Mouse (Mus musculus): Measurements from ENCODE around the gene Il21. TPM values are rescaled to one million over a fixed set of nuclear protein-coding genes. Genes with fewer than 3 reads are reported as not detected.

Gene Il21
- not detected in 2 replicates for total RNA-seq (2012; rRNA removed)
- not detected in 2 replicates for total RNA-seq (2014; rRNA removed)
- not detected in 2 replicates for polyA plus RNA-seq (2012; ENCODE audit: insufficient read length, low read depth)

DNA sequence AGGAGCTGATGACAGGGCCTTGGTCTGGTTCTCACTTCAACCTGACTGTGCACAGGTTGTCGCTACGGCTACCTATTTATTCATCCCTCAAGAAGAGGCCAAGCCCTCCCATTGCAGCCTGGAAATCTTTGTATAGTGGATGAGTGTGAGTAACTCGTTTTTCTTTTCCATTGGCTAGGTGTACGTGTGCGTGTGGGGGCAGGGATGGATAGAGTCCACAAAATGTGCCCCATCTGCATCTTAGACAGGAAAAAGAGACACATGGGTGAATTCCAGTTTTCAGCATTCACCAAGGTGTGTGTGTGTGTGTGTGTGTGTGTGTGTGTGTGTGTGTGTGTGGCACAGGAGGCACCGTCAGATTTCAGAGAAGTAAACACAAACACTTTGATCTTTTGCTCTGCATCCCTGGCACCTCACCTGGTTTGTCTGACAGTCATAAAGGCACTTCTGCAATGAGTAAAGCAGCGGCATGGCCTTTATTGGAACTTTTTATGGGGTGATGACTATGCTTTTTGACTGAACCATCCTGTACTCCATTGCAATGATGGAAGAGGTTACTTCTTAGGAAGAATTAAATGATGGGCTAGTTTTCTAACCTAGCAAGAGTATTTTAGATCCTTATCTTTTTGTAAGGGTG, at the start of gene Il21:
Gene Il21, minus strand, starts transcription at position 51 of the 637 bp plus-strand sequence.
- dilution Hi-C loops (cut with MboI; ENCODE audit: extremely low pct_ligation_motif_present, extremely low pct_unique_long_range_greater_than_20kb, low sequenced_read_pairs) (no loop called here), in situ Hi-C loops (cut with MboI; ENCODE audit: low pct_ligation_motif_present, low pct_unique_long_range_greater_than_20kb, low sequenced_read_pairs) (no loop called here)
- Histone ChIP-seq H3K27me3 (replicated peaks) (no peaks in the 10 kb centered on the region), H3K4me3 (replicated peaks in 1 of 3; ENCODE audit: low read depth in 2 of 3, low read length in 2 of 3, poor library complexity in 1 of 3) (no peak within 1 kb of the TSS), H3K9me3 (replicated peaks; ENCODE audit: low read length) (no peaks in the 10 kb centered on the region), H3K36me3 (replicated peaks in 1 of 2; ENCODE audit: control insufficient read depth in 1 of 2, insufficient read depth in 1 of 2, low read length in 1 of 2) (no peaks in the 10 kb centered on the region), H3K79me2 (replicated peaks; ENCODE audit: control insufficient read depth, extremely low read depth, insufficient read depth, poor library complexity, severe bottlenecking) (no peaks in the 10 kb centered on the region), H3K9ac (ENCODE audit: insufficient read depth, low read depth) (no peak within 1 kb of the TSS), H3K4me1 (ENCODE audit: control insufficient read depth in 1 of 2, insufficient read depth in 2 of 2) (peaks cover 17 to 27% of the 10 kb centered on the region in 2 experiments), H3K4me2 (ENCODE audit: insufficient read depth, low read depth, poor library complexity, severe bottlenecking) (no peak within 1 kb of the TSS; the same call in 1 of the 2 replicates), H3K27ac (ENCODE audit: insufficient read depth, low read depth) (no peak within 1 kb of the TSS)
- no peak for DNase-seq (ENCODE audit: extremely low read depth)
- TF ChIP-seq JUN (IDR thresholded peaks at IDR 0.05; ENCODE audit: insufficient read depth, low read depth, low read length) (peak; percentile 41; the same call in 1 of the 2 replicates), JUND (conservative IDR thresholded peaks at IDR 0.05; ENCODE audit: low read depth, low read length) (peak; percentile 62), ETS1 (conservative IDR thresholded peaks at IDR 0.05; ENCODE audit: low read depth, low read length) (0 out of 2 replicates have a peak, but pooled peaks have one; percentile 7), TCF12 (IDR thresholded peaks at IDR 0.05; ENCODE audit: low read depth, low read length) (0 out of 2 replicates have a peak, but pooled peaks have one; percentile 23), SMC3 (IDR thresholded peaks at IDR 0.05; ENCODE audit: low read depth, low read length) (no peak), MAFK (IDR thresholded peaks at IDR 0.05; ENCODE audit: insufficient replicate concordance, low read length) (peak; percentile 36; the same call in 1 of the 2 replicates), EP300 (IDR thresholded peaks at IDR 0.05; ENCODE audit: low read length) (peak; percentile 75), BHLHE40 (IDR thresholded peaks at IDR 0.05; ENCODE audit: low read depth, low read length) (peak; percentile 19; the same call in 1 of the 2 replicates), IRF4 (IDR thresholded peaks at IDR 0.05; ENCODE audit: low read depth, low read length) (peak; percentile 58; the same call in 1 of the 2 replicates), SIN3A (IDR thresholded peaks at IDR 0.05; ENCODE audit: low read length) (no peak)

DNA sequence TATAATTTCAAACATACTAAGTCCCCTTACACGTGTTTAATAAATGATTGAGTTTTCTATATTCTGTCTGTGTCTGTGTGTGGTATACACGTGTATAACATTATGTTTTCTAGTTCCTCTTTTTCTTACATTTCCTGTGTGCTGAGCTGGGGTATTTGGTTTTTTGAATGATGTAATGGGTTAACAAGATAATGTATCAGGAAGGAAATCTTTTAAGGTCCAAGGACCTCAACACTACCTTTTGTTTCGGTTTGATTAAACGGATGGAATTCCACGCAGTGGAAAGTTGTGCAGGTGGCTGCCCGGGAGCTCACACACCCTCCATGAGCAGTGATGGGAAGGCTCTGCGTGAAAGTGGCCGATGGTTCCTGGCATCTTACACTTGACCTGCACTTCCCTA, 48.4 kb upstream of the Il21 start:
- Histone ChIP-seq H3K4me2 (ENCODE audit: insufficient read depth, low read depth, poor library complexity, severe bottlenecking) (peak overlapping the region; percentile 24; the same call in 1 of the 2 replicates), H3K4me1 (ENCODE audit: control insufficient read depth in 1 of 2, insufficient read depth in 2 of 2) (peaks cover 9 to 29% of the 10 kb centered on the region in 2 experiments), H3K27ac (ENCODE audit: insufficient read depth, low read depth) (no peak overlapping the region), H3K27me3 (replicated peaks) (no peaks in the 10 kb centered on the region), H3K9ac (ENCODE audit: insufficient read depth, low read depth) (no peak overlapping the region), H3K79me2 (replicated peaks; ENCODE audit: control insufficient read depth, extremely low read depth, insufficient read depth, poor library complexity, severe bottlenecking) (no peaks in the 10 kb centered on the region), H3K36me3 (replicated peaks in 1 of 2; ENCODE audit: control insufficient read depth in 1 of 2, insufficient read depth in 1 of 2, low read length in 1 of 2) (no peaks in the 10 kb centered on the region), H3K9me3 (replicated peaks; ENCODE audit: low read length) (no peaks in the 10 kb centered on the region), H3K4me3 (replicated peaks in 1 of 3; ENCODE audit: low read depth in 2 of 3, low read length in 2 of 3, poor library complexity in 1 of 3) (no peak overlapping the region)
- peak; percentile 52 for DNase-seq (ENCODE audit: extremely low read depth)
- in situ Hi-C loops (cut with MboI; ENCODE audit: low pct_ligation_motif_present, low pct_unique_long_range_greater_than_20kb, low sequenced_read_pairs) (no loop called here), dilution Hi-C loops (cut with MboI; ENCODE audit: extremely low pct_ligation_motif_present, extremely low pct_unique_long_range_greater_than_20kb, low sequenced_read_pairs) (no loop called here)
- TF ChIP-seq NELFE (IDR thresholded peaks at IDR 0.05; ENCODE audit: low read depth, low read length), result no peak
- no peak for TF ChIP-seq E2F4 (IDR thresholded peaks at IDR 0.05; ENCODE audit: insufficient replicate concordance, low read depth, low read length)
- TF ChIP-seq SIN3A (IDR thresholded peaks at IDR 0.05; ENCODE audit: low read length), result 0 out of 2 replicates have a peak, but pooled peaks have one; percentile 42
- peak; percentile 78 for TF ChIP-seq BHLHE40 (IDR thresholded peaks at IDR 0.05; ENCODE audit: low read depth, low read length)
- peak; percentile 82 for TF ChIP-seq EP300 (IDR thresholded peaks at IDR 0.05; ENCODE audit: low read length)
- TF ChIP-seq MEF2A (IDR thresholded peaks at IDR 0.05; ENCODE audit: borderline replicate concordance, low read depth, low read length), result no peak
- no peak for TF ChIP-seq RAD21 (IDR thresholded peaks at IDR 0.05; ENCODE audit: low read depth, low read length)
- peak; percentile 31; the same call in 1 of the 2 replicates for TF ChIP-seq ELF1 (IDR thresholded peaks at IDR 0.05; ENCODE audit: low read depth, low read length)
- no peak for TF ChIP-seq USF2 (conservative IDR thresholded peaks at IDR 0.05; ENCODE audit: low read depth, low read length)
- TF ChIP-seq TCF12 (IDR thresholded peaks at IDR 0.05; ENCODE audit: low read depth, low read length), result 0 out of 2 replicates have a peak, but pooled peaks have one; percentile 35
- no peak for TF ChIP-seq UBTF (IDR thresholded peaks at IDR 0.05; ENCODE audit: low read depth, low read length)
- no peak for TF ChIP-seq CTCF (conservative IDR thresholded peaks at IDR 0.05 in 1 of 2, IDR thresholded peaks at IDR 0.05 in 1 of 2; ENCODE audit: low read depth in 2 of 2, low read length in 2 of 2)
- TF ChIP-seq RCOR1 (conservative IDR thresholded peaks at IDR 0.05; ENCODE audit: low read depth, low read length), result no peak
- no peak for TF ChIP-seq POLR2AphosphoS2 (IDR thresholded peaks at IDR 0.05; ENCODE audit: low read depth, low read length)
- TF ChIP-seq PAX5 (IDR thresholded peaks at IDR 0.05; ENCODE audit: low read length), result no peak
- TF ChIP-seq KAT2A (IDR thresholded peaks at IDR 0.05; ENCODE audit: insufficient replicate concordance, low read length), result no peak
- TF ChIP-seq MYC (IDR thresholded peaks at IDR 0.05; ENCODE audit: low read depth, low read length), result peak; percentile 84
- TF ChIP-seq JUN (IDR thresholded peaks at IDR 0.05; ENCODE audit: insufficient read depth, low read depth, low read length), result peak; percentile 48
- TF ChIP-seq NRF1 (IDR thresholded peaks at IDR 0.05; ENCODE audit: low read depth, low read length), result no peak
- TF ChIP-seq SMC3 (IDR thresholded peaks at IDR 0.05; ENCODE audit: low read depth, low read length), result no peak
- TF ChIP-seq MXI1 (IDR thresholded peaks at IDR 0.05; ENCODE audit: low read depth, low read length), result 0 out of 2 replicates have a peak, but pooled peaks have one; percentile 22
- TF ChIP-seq ZNF384 (IDR thresholded peaks at IDR 0.05; ENCODE audit: low read depth, low read length), result no peak
- TF ChIP-seq IRF4 (IDR thresholded peaks at IDR 0.05; ENCODE audit: low read depth, low read length), result peak; percentile 42; the same call in 1 of the 2 replicates
- no peak for TF ChIP-seq ZMIZ1 (IDR thresholded peaks at IDR 0.05; ENCODE audit: low read depth, low read length)
- TF ChIP-seq MAZ (IDR thresholded peaks at IDR 0.05; ENCODE audit: low read depth, low read length), result no peak
- TF ChIP-seq POLR2A (IDR thresholded peaks at IDR 0.05; ENCODE audit: low read depth, low read length), result no peak
